8 mouse cellular contexts compared by ENCODE assay signal in genomic region chr2:162931674-162932650, GRCm38 (mm10). TPM values are rescaled to one million over a fixed set of nuclear protein-coding genes. Genes with fewer than 3 reads are reported as not detected.
DNase-seq lines count a peak whose midpoint lies in the region; ATAC-seq lines count a peak whose summit lies in the region.

No protein-coding gene starts in this region.

- peak overlapping the region; percentile 98 for H3K4me3 ChIP-seq in embryonic facial prominence, embryonic 15.5 days (replicated peaks)
- peak overlapping the region; percentile 73 for H3K4me3 ChIP-seq in liver, embryonic 11.5 days (ENCODE audit: low read depth, low read length)

- peak overlapping the region; percentile 98 for H3K27ac ChIP-seq in embryonic facial prominence, embryonic 15.5 days (replicated peaks)
- peak overlapping the region; percentile 97 for H3K27ac ChIP-seq in liver, embryonic 11.5 days (ENCODE audit: low read depth, low read length)

- H3K9me3 ChIP-seq in embryonic facial prominence, embryonic 15.5 days (replicated peaks), result no peaks in the 10 kb centered on the region
- no peaks in the 10 kb centered on the region for H3K9me3 ChIP-seq in liver, embryonic 11.5 days (ENCODE audit: control insufficient read depth, low read length)

- DNase-seq in B cell, adult 2 months, result peak; percentile 74 to 81
- peak; percentile 40 for DNase-seq in adrenal gland, postnatal 4 days (ENCODE audit: low spot score in 2 of 2)
- peak; percentile 65 to 75 for DNase-seq in heart, adult 9 months (ENCODE audit: low spot score in 2 of 2)
- peak; percentile 67 for DNase-seq in kidney, adult 9 months
- peak; percentile 73 for DNase-seq in liver, embryonic 11.5 days (ENCODE audit: low spot score)
- DNase-seq in spleen, postnatal 14 days (ENCODE audit: low spot score in 2 of 2), result peak; percentile 39 to 57

- ATAC-seq in embryonic facial prominence, embryonic 15.5 days (ENCODE audit: insufficient number of reproducible peaks, low FRiP score, low TSS enrichment, low read depth), result peak; percentile 55
- ATAC-seq in liver, embryonic 11.5 days (replicated peaks; ENCODE audit: low FRiP score), result peak; percentile 69
- peak; percentile 14 for ATAC-seq in monocyte, adult 5-6 weeks (replicated peaks; ENCODE audit: insufficient number of reproducible peaks, low FRiP score, low TSS enrichment, poor library complexity, severe bottlenecking)

- peaks cover 33% of the 10 kb centered on the region for H3K36me3 ChIP-seq in embryonic facial prominence, embryonic 15.5 days
- H3K36me3 ChIP-seq in liver, embryonic 11.5 days (ENCODE audit: control insufficient read depth, insufficient read depth, low read length), result peaks cover 23% of the 10 kb centered on the region

- peaks cover 10% of the 10 kb centered on the region; the same call in 1 of the 2 replicates for H3K4me1 ChIP-seq in embryonic facial prominence, embryonic 15.5 days
- H3K4me1 ChIP-seq in liver, embryonic 11.5 days (replicated peaks; ENCODE audit: control insufficient read depth, insufficient read depth, low read length), result peaks cover 8% of the 10 kb centered on the region

- under 1% methylated on average over 71 of the region's 103 CpGs for WGBS in embryonic facial prominence, embryonic 15.5 days
- WGBS in liver, embryonic 11.5 days, result under 1% methylated on average over 64 of the region's 103 CpGs

- H3K4me2 ChIP-seq in embryonic facial prominence, embryonic 15.5 days (replicated peaks), result peak overlapping the region; percentile 74
- H3K4me2 ChIP-seq in liver, embryonic 11.5 days, result peak overlapping the region; percentile 90

- no peaks in the 10 kb centered on the region for H3K27me3 ChIP-seq in embryonic facial prominence, embryonic 15.5 days
- H3K27me3 ChIP-seq in liver, embryonic 11.5 days (replicated peaks; ENCODE audit: control insufficient read depth, insufficient read depth, low read length), result no peaks in the 10 kb centered on the region

- H3K9ac ChIP-seq in embryonic facial prominence, embryonic 15.5 days, result peak overlapping the region; percentile 100
- peak overlapping the region; percentile 100 for H3K9ac ChIP-seq in liver, embryonic 11.5 days (ENCODE audit: low read depth, low read length)

RNA-seq across cellular contexts. Expression of gene Srsf6, which starts 0.6 kb away (rescaled TPM):
- total RNA-seq in adrenal gland, postnatal 4 days (2021), result 100 to 1,000 TPM; 244 to 280 TPM
- polyA plus RNA-seq in embryonic facial prominence, embryonic 15.5 days (2015; fragmentation: Nextera tagmentation; extraction: Ambion mirVana), result 190 and 195 TPM in 2 replicates
- polyA plus RNA-seq in liver, embryonic 11.5 days (2014; fragmentation: Nextera tagmentation; extraction: Ambion mirVana), result 240 and 261 TPM in 2 replicates
- 153 to 219 TPM (median 160 TPM) in 3 replicates for total RNA-seq in monocyte, adult 5-6 weeks (2017)

RNA-seq across cellular contexts. Expression of gene L3mbtl1, which starts 11.3 kb away (rescaled TPM):
- 1 to 10 TPM in 1 of 2 experiments, under 1 TPM in 1; 0.53 to 1.0 TPM for total RNA-seq in adrenal gland, postnatal 4 days (2021)
- 0.16 and 0.48 TPM in 2 replicates for polyA plus RNA-seq in embryonic facial prominence, embryonic 15.5 days (2015; fragmentation: Nextera tagmentation; extraction: Ambion mirVana)
- polyA plus RNA-seq in liver, embryonic 11.5 days (2014; fragmentation: Nextera tagmentation; extraction: Ambion mirVana), result 0.05 and 0.08 TPM in 2 replicates
- total RNA-seq in monocyte, adult 5-6 weeks (2017), result 0.32 TPM in 1 of 3 replicates, not detected in the others

RNA-seq across cellular contexts. Expression of gene Sgk2, which starts 55.2 kb away (rescaled TPM):
- total RNA-seq in adrenal gland, postnatal 4 days (2021), result 1 to 10 TPM; 1.9 to 3.6 TPM
- polyA plus RNA-seq in embryonic facial prominence, embryonic 15.5 days (2015; fragmentation: Nextera tagmentation; extraction: Ambion mirVana), result 0.09 TPM in 1 of 2 replicates, not detected in the other
- 2.8 and 3.3 TPM in 2 replicates for polyA plus RNA-seq in liver, embryonic 11.5 days (2014; fragmentation: Nextera tagmentation; extraction: Ambion mirVana)
- not detected in 3 replicates for total RNA-seq in monocyte, adult 5-6 weeks (2017)

Comparison
In these comparisons a context has a peak if more than half of its experiments do, and no peak if none do; other contexts are left out.
1. Peak in every context shown above with its lines: DNase-seq, ATAC-seq, H3K4me3 ChIP-seq and H3K27ac ChIP-seq.
2. ATAC-seq: peak in every context shown above with its lines; median percentile 69 in liver, embryonic 11.5 days; 55 in embryonic facial prominence, embryonic 15.5 days; 14 in monocyte, adult 5-6 weeks.